Mouse (Mus musculus) lung, postnatal 0 days (tissue): ENCODE measurements at regions not wholly inside any gene's neighbourhood (a gene's known extent, or its start where the extent isn't known, plus 50 kb on each side); places are given as distances from the start of the nearest gene placed in this dataset.

ENCODE experiments used
- CTCF ChIP-seq: IDR thresholded peaks from 2 replicates; pipeline ENCODE4 v1.5.1; 2016; ENCODE audit warnings: antibody characterized with exemption, mild to moderate bottlenecking
- EP300 ChIP-seq: IDR thresholded peaks from 2 replicates; pipeline ENCODE4 v1.6.1; 2016; ENCODE audit warnings: antibody characterized with exemption, mild to moderate bottlenecking, control low read depth

GRCm38 (mm10) chr7:93836169-93836568, 756.5 kb downstream of the Fam181b start:
- no peak for TF ChIP-seq CTCF
- no peak for TF ChIP-seq EP300
